Mouse (Mus musculus) kidney, embryonic 15.5 days (tissue): ENCODE results near the gene Hes1. TPM values are rescaled to one million over a fixed set of nuclear protein-coding genes. Genes with fewer than 3 reads are reported as not detected.

Experiments used
- ATAC-seq: fragments of 200-750 bp; cut with Nextera tagmentation; replicated peaks from 2 replicates; pipeline ENCODE4 v1.8.0; 2017; ENCODE audit warnings: moderate TSS enrichment; ENCODE audit not compliant: low FRiP score
- H3K27ac ChIP-seq: fragments of 300-500 bp; sonication (generic); 2 replicates; pipeline ENCODE4 v1.5.1; 2015; ENCODE audit warnings: mild to moderate bottlenecking, inconsistent platforms
- H3K27me3 ChIP-seq: fragments of 300-500 bp; sonication (generic); 2 replicates; pipeline ENCODE4 v1.6.1; 2015; ENCODE audit warnings: inconsistent platforms
- H3K36me3 ChIP-seq: fragments of 300-500 bp; sonication (generic); 2 replicates; pipeline ENCODE4 v1.6.1; 2015; ENCODE audit warnings: inconsistent platforms
- H3K4me1 ChIP-seq: fragments of 300-500 bp; sonication (generic); 2 replicates; pipeline ENCODE4 v1.6.1; 2015; ENCODE audit warnings: inconsistent platforms
- H3K4me2 ChIP-seq: fragments of 300-500 bp; sonication (generic); 2 replicates; pipeline ENCODE4 v1.6.1; 2015; ENCODE audit warnings: moderate library complexity, mild to moderate bottlenecking, inconsistent platforms
- H3K4me3 ChIP-seq: fragments of 300-500 bp; sonication (generic); replicated peaks from 2 replicates; pipeline ENCODE4 v1.5.1; 2015; ENCODE audit warnings: mild to moderate bottlenecking, inconsistent platforms
- H3K9ac ChIP-seq: fragments of 300-500 bp; sonication (generic); 2 replicates; pipeline ENCODE4 v1.6.1; 2015; ENCODE audit warnings: mild to moderate bottlenecking, inconsistent platforms
- H3K9me3 ChIP-seq: fragments of 300-500 bp; sonication (generic); replicated peaks from 2 replicates; pipeline ENCODE4 v1.6.1; 2016; ENCODE audit warnings: inconsistent platforms
- WGBS: fragments of 180-500 bp; shearing (Covaris S2); methylation state at CpG from one replicate; pipeline ENCODE4 v1.1.7; 2015; ENCODE audit warnings: mixed read lengths; 5-methylcytosine and 5-hydroxymethylcytosine counted together
- polyA plus RNA-seq: library from polyadenylated mRNA; unstranded; fragments of >200 nt; fragmentation: Nextera tagmentation; extraction: Ambion mirVana; gene quantifications from 2 replicates; pipeline ENCODE4 v1.2.1, GENCODE M21; 2015

The Hes1 gene
- polyA plus RNA-seq, 1 experiment from 2014 or later: 57.4 TPM

GRCm38 (mm10) chr16:30034521-30034920 lies 29.7 kb upstream of the Hes1 start:
- Histone ChIP-seq H3K9me3 (no peaks in the 10 kb centered on the region), H3K27ac (peak overlapping the region; percentile 28; the same call in 1 of the 2 replicates), H3K4me3 (no peak overlapping the region), H3K9ac (no peak overlapping the region), H3K4me2 (no peak overlapping the region), H3K27me3 (peaks cover 37% of the 10 kb centered on the region), H3K4me1 (peaks cover 56% of the 10 kb centered on the region), H3K36me3 (no peaks in the 10 kb centered on the region)
- peak; percentile 59 for ATAC-seq
- WGBS: 13% methylated on average over 6 of the region's 6 CpGs

GRCm38 (mm10) chr16:30034979-30035440 lies 29.2 kb upstream of the Hes1 start:
- H3K4me1 ChIP-seq: peaks cover 55% of the 10 kb centered on the region
- H3K27ac ChIP-seq: 0 out of 2 replicates have a peak overlapping the region, but pooled peaks have one; percentile 28
- no peak overlapping the region for H3K9ac ChIP-seq
- no peaks in the 10 kb centered on the region for H3K36me3 ChIP-seq
- H3K9me3 ChIP-seq: no peaks in the 10 kb centered on the region
- peaks cover 37% of the 10 kb centered on the region for H3K27me3 ChIP-seq
- WGBS: 57% methylated on average over 5 of the region's 5 CpGs
- ATAC-seq: no peak
- H3K4me3 ChIP-seq: no peak overlapping the region
- H3K4me2 ChIP-seq: no peak overlapping the region

GRCm38 (mm10) chr16:30036104-30036503 lies 28.1 kb upstream of the Hes1 start:
- Histone ChIP-seq H3K36me3 (no peaks in the 10 kb centered on the region), H3K27ac (no peak overlapping the region), H3K27me3 (peaks cover 37% of the 10 kb centered on the region), H3K4me3 (no peak overlapping the region), H3K4me1 (peaks cover 54% of the 10 kb centered on the region), H3K9me3 (no peaks in the 10 kb centered on the region), H3K9ac (no peak overlapping the region), H3K4me2 (no peak overlapping the region)
- 83% methylated on average over 3 of the region's 3 CpGs for WGBS
- ATAC-seq: no peak

- 0 out of 2 replicates have a peak overlapping the region, but pooled peaks have one; percentile 22 for H3K4me2 ChIP-seq
- H3K9ac ChIP-seq: no peak overlapping the region
Measured at GRCm38 (mm10) chr16:30038663-30039593, 25.3 kb upstream of the Hes1 start.

GRCm38 (mm10) chr16:30039841-30040240 lies 24.3 kb upstream of the Hes1 start:
- ATAC-seq: no peak
- H3K4me1 ChIP-seq: peaks cover 33% of the 10 kb centered on the region
- H3K9me3 ChIP-seq: no peaks in the 10 kb centered on the region
- no peak overlapping the region for H3K4me2 ChIP-seq
- no peak overlapping the region for H3K4me3 ChIP-seq
- no peak overlapping the region for H3K9ac ChIP-seq
- peaks cover 44% of the 10 kb centered on the region for H3K27me3 ChIP-seq
- WGBS: 66% methylated on average over 2 of the region's 2 CpGs
- H3K36me3 ChIP-seq: no peaks in the 10 kb centered on the region
- H3K27ac ChIP-seq: no peak overlapping the region

More at GRCm38 (mm10) chr16:30038663-30039593, 25.3 kb upstream of the Hes1 start:
- 16% methylated on average over 14 of the region's 17 CpGs for WGBS
- no peak overlapping the region for H3K27ac ChIP-seq
- peaks cover 44% of the 10 kb centered on the region for H3K27me3 ChIP-seq
- H3K9me3 ChIP-seq: no peaks in the 10 kb centered on the region
- peak; percentile 61 for ATAC-seq
- H3K4me1 ChIP-seq: peaks cover 42% of the 10 kb centered on the region
- H3K36me3 ChIP-seq: no peaks in the 10 kb centered on the region
- H3K4me3 ChIP-seq: no peak overlapping the region

- H3K27me3 ChIP-seq: peaks cover 19% of the 10 kb centered on the region; the same call in 1 of the 2 replicates
- no peak overlapping the region for H3K27ac ChIP-seq
- no peak overlapping the region for H3K4me3 ChIP-seq
- peaks cover 48% of the 10 kb centered on the region for H3K4me1 ChIP-seq
- ATAC-seq: no peak
- H3K36me3 ChIP-seq: no peaks in the 10 kb centered on the region
- H3K4me2 ChIP-seq: no peak overlapping the region
- no peaks in the 10 kb centered on the region for H3K9me3 ChIP-seq
- 52% methylated on average over 4 of the region's 4 CpGs for WGBS
- no peak overlapping the region for H3K9ac ChIP-seq
Measured at GRCm38 (mm10) chr16:30042859-30043258, 21.3 kb upstream of the Hes1 start.

- H3K9ac ChIP-seq: no peak overlapping the region
- peaks cover 28% of the 10 kb centered on the region for H3K4me1 ChIP-seq
- peaks cover 14% of the 10 kb centered on the region; the same call in 1 of the 2 replicates for H3K27me3 ChIP-seq
- ATAC-seq: peak; percentile 90
- no peak overlapping the region for H3K4me3 ChIP-seq
- no peak overlapping the region for H3K4me2 ChIP-seq
- no peaks in the 10 kb centered on the region for H3K36me3 ChIP-seq
- H3K27ac ChIP-seq: peak overlapping the region; percentile 30; the same call in 1 of the 2 replicates
- no peaks in the 10 kb centered on the region for H3K9me3 ChIP-seq
- 40% methylated on average over 5 of the region's 5 CpGs for WGBS
Measured at GRCm38 (mm10) chr16:30045615-30046014, 18.6 kb upstream of the Hes1 start.

- H3K27me3 ChIP-seq: peaks cover 14% of the 10 kb centered on the region; the same call in 1 of the 2 replicates
- no peaks in the 10 kb centered on the region for H3K9me3 ChIP-seq
- H3K4me3 ChIP-seq: no peak overlapping the region
- 0 out of 2 replicates have a peak overlapping the region, but pooled peaks have one; percentile 27 for H3K27ac ChIP-seq
- no peaks in the 10 kb centered on the region for H3K36me3 ChIP-seq
- H3K4me2 ChIP-seq: no peak overlapping the region
- WGBS: 87% methylated on average over 7 of the region's 7 CpGs
- ATAC-seq: no peak
- peaks cover 33% of the 10 kb centered on the region for H3K4me1 ChIP-seq
- no peak overlapping the region for H3K9ac ChIP-seq
Measured at GRCm38 (mm10) chr16:30047010-30047409, 17.2 kb upstream of the Hes1 start.

GRCm38 (mm10) chr16:30047421-30047831 lies 16.8 kb upstream of the Hes1 start:
- peaks cover 12% of the 10 kb centered on the region; the same call in 1 of the 2 replicates for H3K27me3 ChIP-seq
- WGBS: 32% methylated on average over 11 of the region's 11 CpGs
- no peak overlapping the region for H3K4me2 ChIP-seq
- H3K36me3 ChIP-seq: no peaks in the 10 kb centered on the region
- 0 out of 2 replicates have a peak, but pooled peaks have one; percentile 16 for ATAC-seq
- no peak overlapping the region for H3K4me3 ChIP-seq
- H3K9ac ChIP-seq: no peak overlapping the region
- 0 out of 2 replicates have a peak overlapping the region, but pooled peaks have one; percentile 27 for H3K27ac ChIP-seq
- peaks cover 36% of the 10 kb centered on the region for H3K4me1 ChIP-seq
- H3K9me3 ChIP-seq: no peaks in the 10 kb centered on the region

- Histone ChIP-seq H3K9ac (no peak overlapping the region), H3K4me2 (no peak overlapping the region), H3K27ac (peak overlapping the region; percentile 9; the same call in 1 of the 2 replicates), H3K4me3 (no peak overlapping the region), H3K9me3 (no peaks in the 10 kb centered on the region), H3K36me3 (no peaks in the 10 kb centered on the region), H3K27me3 (0 out of 2 replicates have a peak, but pooled peaks cover 2% of the 10 kb centered on the region), H3K4me1 (peaks cover 54% of the 10 kb centered on the region)
- WGBS: 47% methylated on average over 10 of the region's 10 CpGs
- ATAC-seq: 0 out of 2 replicates have a peak, but pooled peaks have one; percentile 27
Measured at GRCm38 (mm10) chr16:30050767-30051490, 13.3 kb upstream of the Hes1 start.

GRCm38 (mm10) chr16:30052271-30052670 lies 11.9 kb upstream of the Hes1 start:
- H3K4me1 ChIP-seq: peaks cover 41% of the 10 kb centered on the region
- no peak overlapping the region for H3K4me2 ChIP-seq
- no peak overlapping the region; the same call in 1 of the 2 replicates for H3K27ac ChIP-seq
- H3K36me3 ChIP-seq: no peaks in the 10 kb centered on the region
- H3K9ac ChIP-seq: no peak overlapping the region
- H3K27me3 ChIP-seq: 0 out of 2 replicates have a peak, but pooled peaks cover 2% of the 10 kb centered on the region
- no peak for ATAC-seq
- no peak overlapping the region for H3K4me3 ChIP-seq
- no peaks in the 10 kb centered on the region for H3K9me3 ChIP-seq
- WGBS: 65% methylated on average over 2 of the region's 2 CpGs
